ENCODE assay signal across 8 mouse cellular contexts in the genomic region with DNA sequence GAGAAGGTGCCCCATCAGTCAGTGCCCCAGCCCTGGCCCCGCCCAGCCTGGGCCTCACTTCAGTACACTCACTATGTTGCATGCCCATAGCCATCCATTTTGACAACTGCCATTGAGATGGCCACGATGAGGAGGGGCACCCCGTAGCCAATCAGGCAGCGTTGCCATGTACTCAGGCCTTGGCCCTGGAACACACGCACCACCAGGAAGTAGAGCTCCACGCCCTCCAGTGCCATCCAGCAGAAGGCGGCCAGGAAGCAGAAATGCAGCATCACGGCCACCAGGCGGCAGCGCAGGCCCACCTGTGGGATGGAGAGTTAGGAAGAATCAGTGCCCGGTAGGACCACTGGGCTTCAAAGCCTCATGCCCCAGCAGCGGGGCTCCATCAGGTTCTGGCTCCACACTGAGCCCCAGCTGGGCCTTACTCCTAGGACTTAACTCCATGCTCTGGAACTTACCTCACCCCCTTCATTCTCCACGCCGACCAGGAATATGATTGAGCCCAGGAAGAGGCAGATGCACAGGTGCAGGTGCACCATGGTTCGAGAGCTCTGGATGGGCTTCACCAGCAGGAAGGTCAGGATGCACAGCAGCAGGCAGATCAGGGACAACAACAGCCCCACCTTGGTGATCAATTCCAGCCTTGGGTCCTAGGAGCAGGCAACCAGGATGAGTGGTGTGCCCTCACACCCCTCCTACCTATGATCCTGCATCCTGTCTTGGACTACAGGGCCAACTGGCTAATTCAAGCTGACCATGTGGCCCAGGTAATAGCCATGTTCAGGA. TPM values are rescaled to one million over a fixed set of nuclear protein-coding genes. Genes with fewer than 3 reads are reported as not detected.
DNase-seq lines count a peak whose midpoint lies in the region; ATAC-seq and TF ChIP-seq lines count a peak whose summit lies in the region.

No protein-coding gene starts in this region.

- peaks cover 84% of the 10 kb centered on the region for H3K36me3 ChIP-seq in embryonic facial prominence, embryonic 15.5 days
- peaks cover 90% of the 10 kb centered on the region for H3K36me3 ChIP-seq in heart, embryonic 12.5 days
- peaks cover 74% of the 10 kb centered on the region for H3K36me3 ChIP-seq in kidney, postnatal 0 days (ENCODE audit: insufficient read depth, low read length)
- peaks cover 27% of the 10 kb centered on the region for H3K36me3 ChIP-seq in liver, adult 2 months (ENCODE audit: control insufficient read depth, insufficient read depth, low read length)
- peaks cover 44% of the 10 kb centered on the region for H3K36me3 ChIP-seq in myocyte (ENCODE audit: control insufficient read depth, insufficient read depth)
- H3K36me3 ChIP-seq in stomach, embryonic 14.5 days (ENCODE audit: control insufficient read depth, insufficient read depth, low read length), result peaks cover 65% of the 10 kb centered on the region

- no peak overlapping the region for H3ac ChIP-seq in myocyte (ENCODE audit: control insufficient read depth, insufficient read length)

- no peak overlapping the region for H3K4me3 ChIP-seq in embryonic facial prominence, embryonic 15.5 days (replicated peaks)
- H3K4me3 ChIP-seq in heart, embryonic 12.5 days, result no peak overlapping the region
- H3K4me3 ChIP-seq in kidney, postnatal 0 days (replicated peaks; ENCODE audit: low read depth, low read length), result no peak overlapping the region
- no peak overlapping the region for H3K4me3 ChIP-seq in liver, adult 2 months (ENCODE audit: insufficient read depth, low read depth, low read length)
- no peak overlapping the region for H3K4me3 ChIP-seq in myocyte
- H3K4me3 ChIP-seq in stomach, embryonic 14.5 days (ENCODE audit: low read depth, low read length), result no peak overlapping the region

- no peak overlapping the region for H3K9ac ChIP-seq in embryonic facial prominence, embryonic 15.5 days
- H3K9ac ChIP-seq in heart, embryonic 12.5 days, result no peak overlapping the region
- no peak overlapping the region for H3K9ac ChIP-seq in kidney, postnatal 0 days (ENCODE audit: low read depth, low read length)
- H3K9ac ChIP-seq in liver, adult 2 months (ENCODE audit: low read depth, low read length), result no peak overlapping the region
- H3K9ac ChIP-seq in stomach, embryonic 14.5 days (replicated peaks; ENCODE audit: low read depth, low read length), result no peak overlapping the region

- peak; percentile 97 for TF ChIP-seq CTCF in kidney, postnatal 0 days (IDR thresholded peaks at IDR 0.05; ENCODE audit: low read depth)
- peak; percentile 83 for TF ChIP-seq CTCF in liver, adult 2 months (IDR thresholded peaks at IDR 0.05; ENCODE audit: low read depth, low read length)

- H3K9me3 ChIP-seq in embryonic facial prominence, embryonic 15.5 days (replicated peaks), result no peaks in the 10 kb centered on the region
- no peaks in the 10 kb centered on the region for H3K9me3 ChIP-seq in heart, embryonic 12.5 days (replicated peaks)
- no peaks in the 10 kb centered on the region for H3K9me3 ChIP-seq in kidney, postnatal 0 days (replicated peaks; ENCODE audit: low read length)
- no peaks in the 10 kb centered on the region for H3K9me3 ChIP-seq in stomach, embryonic 14.5 days (ENCODE audit: control insufficient read depth, low read depth, low read length)

- H3K4me2 ChIP-seq in embryonic facial prominence, embryonic 15.5 days (replicated peaks), result no peak overlapping the region
- no peak overlapping the region for H3K4me2 ChIP-seq in heart, embryonic 12.5 days
- no peak overlapping the region for H3K4me2 ChIP-seq in kidney, postnatal 0 days (ENCODE audit: low read length)
- H3K4me2 ChIP-seq in myocyte (ENCODE audit: low read depth), result no peak overlapping the region
- no peak overlapping the region for H3K4me2 ChIP-seq in stomach, embryonic 14.5 days (replicated peaks; ENCODE audit: low read depth, low read length)

- TF ChIP-seq POLR2A in liver, adult 2 months (IDR thresholded peaks at IDR 0.05; ENCODE audit: extremely low read depth, insufficient read depth, low read length), result no peak
- peak; percentile 36 for TF ChIP-seq POLR2A in myocyte (IDR thresholded peaks at IDR 0.05; ENCODE audit: insufficient read length, low read depth)

- no peaks in the 10 kb centered on the region for H3K79me2 ChIP-seq in liver, adult 2 months (ENCODE audit: control insufficient read depth, insufficient read depth, low read length)
- H3K79me2 ChIP-seq in myocyte (ENCODE audit: control insufficient read depth, insufficient read depth), result peaks cover 3% of the 10 kb centered on the region

- H3K27me3 ChIP-seq in embryonic facial prominence, embryonic 15.5 days, result no peaks in the 10 kb centered on the region
- no peaks in the 10 kb centered on the region for H3K27me3 ChIP-seq in heart, embryonic 12.5 days (replicated peaks)
- no peaks in the 10 kb centered on the region for H3K27me3 ChIP-seq in kidney, postnatal 0 days (ENCODE audit: insufficient read depth, low read length)
- H3K27me3 ChIP-seq in liver, adult 2 months (ENCODE audit: control insufficient read depth, insufficient read depth, low read length), result no peaks in the 10 kb centered on the region
- no peaks in the 10 kb centered on the region for H3K27me3 ChIP-seq in myocyte (ENCODE audit: control insufficient read depth, insufficient read depth, insufficient read length)
- no peaks in the 10 kb centered on the region for H3K27me3 ChIP-seq in stomach, embryonic 14.5 days (ENCODE audit: control insufficient read depth, insufficient read depth, low read length)

- peaks cover 6% of the 10 kb centered on the region; the same call in 1 of the 2 replicates for H3K4me1 ChIP-seq in embryonic facial prominence, embryonic 15.5 days
- H3K4me1 ChIP-seq in heart, embryonic 12.5 days (replicated peaks), result peaks cover 9% of the 10 kb centered on the region
- no peaks in the 10 kb centered on the region for H3K4me1 ChIP-seq in kidney, postnatal 0 days (replicated peaks; ENCODE audit: insufficient read depth, low read length)
- no peaks in the 10 kb centered on the region for H3K4me1 ChIP-seq in liver, adult 2 months (ENCODE audit: control insufficient read depth, insufficient read depth, low read length)
- no peaks in the 10 kb centered on the region for H3K4me1 ChIP-seq in stomach, embryonic 14.5 days (ENCODE audit: control insufficient read depth, insufficient read depth, low read length)

- peak; percentile 87 for DNase-seq in 416B (ENCODE audit: low read depth)
- DNase-seq in adrenal gland, postnatal 36 days, result peak; percentile 93 to 94
- DNase-seq in kidney, postnatal 0 days (ENCODE audit: low spot score), result peak; percentile 89
- no peak for DNase-seq in liver, adult 2 months (ENCODE audit: extremely low read depth, low read depth, low spot score)

- 43% methylated on average over 15 of the region's 15 CpGs for WGBS in embryonic facial prominence, embryonic 15.5 days
- WGBS in heart, embryonic 12.5 days, result 56% methylated on average over 15 of the region's 15 CpGs
- 39% methylated on average over 15 of the region's 15 CpGs for WGBS in kidney, postnatal 0 days
- 60% methylated on average over 15 of the region's 15 CpGs for WGBS in liver, adult 2 months
- WGBS in stomach, embryonic 14.5 days, result 40% methylated on average over 15 of the region's 15 CpGs

- H3K27ac ChIP-seq in embryonic facial prominence, embryonic 15.5 days (replicated peaks), result no peak overlapping the region
- no peak overlapping the region for H3K27ac ChIP-seq in heart, embryonic 12.5 days (ENCODE audit: poor library complexity, severe bottlenecking)
- no peak overlapping the region for H3K27ac ChIP-seq in kidney, postnatal 0 days
- no peak overlapping the region for H3K27ac ChIP-seq in liver, adult 2 months (replicated peaks; ENCODE audit: insufficient read depth, low read depth, low read length)
- H3K27ac ChIP-seq in stomach, embryonic 14.5 days (ENCODE audit: low read length), result no peak overlapping the region

- peak; percentile 52; the same call in 1 of the 2 replicates for ATAC-seq in embryonic facial prominence, embryonic 15.5 days (ENCODE audit: insufficient number of reproducible peaks, low FRiP score, low TSS enrichment, low read depth)
- ATAC-seq in heart, embryonic 12.5 days (ENCODE audit: insufficient number of reproducible peaks, low FRiP score), result peak; percentile 30; the same call in 1 of the 2 replicates
- peak; percentile 75 for ATAC-seq in kidney, postnatal 0 days (replicated peaks; ENCODE audit: low FRiP score, low read depth)
- ATAC-seq in stomach, embryonic 14.5 days (ENCODE audit: insufficient number of reproducible peaks, insufficient read depth, low FRiP score, low read depth), result peak; percentile 64; the same call in 1 of the 2 replicates

RNA-seq across cellular contexts. Expression of gene Ddx39, which starts 9.9 kb away (rescaled TPM):
- total RNA-seq in adrenal gland, postnatal 36 days (2021), result 10 to 100 TPM; 21.6 to 24.8 TPM
- polyA plus RNA-seq in embryonic facial prominence, embryonic 15.5 days (2015; fragmentation: Nextera tagmentation; extraction: Ambion mirVana), result 132 and 134 TPM in 2 replicates
- 117 and 128 TPM in 2 replicates for polyA plus RNA-seq in heart, embryonic 12.5 days (2016; fragmentation: Nextera tagmentation; extraction: Ambion mirVana)
- 110 and 128 TPM in 2 replicates for polyA plus RNA-seq in kidney, postnatal 0 days (2015; fragmentation: Nextera tagmentation; extraction: Ambion mirVana)
- total RNA-seq in liver, adult 2 months (2014; rRNA removed), result 13.5 and 19.2 TPM in 2 replicates
- polyA plus RNA-seq in liver, adult 2 months (2012; rRNA removed), result 14.3 and 17.2 TPM in 2 replicates
- polyA plus RNA-seq in myocyte (2012; fragmentation: generic; extraction: Trizol), result 113 TPM
- 141 and 147 TPM in 2 replicates for polyA plus RNA-seq in stomach, embryonic 14.5 days (2014; fragmentation: Nextera tagmentation; extraction: Ambion mirVana)

RNA-seq across cellular contexts. Expression of gene Adgre5, which starts 16.2 kb away (rescaled TPM):
- total RNA-seq in adrenal gland, postnatal 36 days (2021), result 10 to 100 TPM; 33.8 to 34.6 TPM
- polyA plus RNA-seq in embryonic facial prominence, embryonic 15.5 days (2015; fragmentation: Nextera tagmentation; extraction: Ambion mirVana), result 44.3 and 50.1 TPM in 2 replicates
- polyA plus RNA-seq in heart, embryonic 12.5 days (2016; fragmentation: Nextera tagmentation; extraction: Ambion mirVana), result 26.2 and 29.2 TPM in 2 replicates
- 37.8 and 40.8 TPM in 2 replicates for polyA plus RNA-seq in kidney, postnatal 0 days (2015; fragmentation: Nextera tagmentation; extraction: Ambion mirVana)
- total RNA-seq in liver, adult 2 months (2014; rRNA removed), result 20.8 and 21.2 TPM in 2 replicates
- 9.7 and 17.9 TPM in 2 replicates for polyA plus RNA-seq in liver, adult 2 months (2012; rRNA removed)
- polyA plus RNA-seq in myocyte (2012; fragmentation: generic; extraction: Trizol), result 137 TPM
- 39.2 and 40.7 TPM in 2 replicates for polyA plus RNA-seq in stomach, embryonic 14.5 days (2014; fragmentation: Nextera tagmentation; extraction: Ambion mirVana)

RNA-seq across cellular contexts. Expression of gene Pkn1, which starts 25.9 kb away (rescaled TPM):
- 100 to 1,000 TPM in 1 of 2 experiments, 10 to 100 TPM in 1; 98.0 to 123 TPM for total RNA-seq in adrenal gland, postnatal 36 days (2021)
- polyA plus RNA-seq in embryonic facial prominence, embryonic 15.5 days (2015; fragmentation: Nextera tagmentation; extraction: Ambion mirVana), result 23.7 and 25.8 TPM in 2 replicates
- 24.4 and 28.7 TPM in 2 replicates for polyA plus RNA-seq in heart, embryonic 12.5 days (2016; fragmentation: Nextera tagmentation; extraction: Ambion mirVana)
- 31.0 and 33.2 TPM in 2 replicates for polyA plus RNA-seq in kidney, postnatal 0 days (2015; fragmentation: Nextera tagmentation; extraction: Ambion mirVana)
- total RNA-seq in liver, adult 2 months (2014; rRNA removed), result 17.3 and 20.1 TPM in 2 replicates
- 18.0 and 28.8 TPM in 2 replicates for polyA plus RNA-seq in liver, adult 2 months (2012; rRNA removed)
- polyA plus RNA-seq in myocyte (2012; fragmentation: generic; extraction: Trizol), result 34.1 TPM
- 30.1 and 30.7 TPM in 2 replicates for polyA plus RNA-seq in stomach, embryonic 14.5 days (2014; fragmentation: Nextera tagmentation; extraction: Ambion mirVana)

RNA-seq across cellular contexts. Expression of gene Ptger1, which starts 58.4 kb away (rescaled TPM):
- total RNA-seq in adrenal gland, postnatal 36 days (2021), result 1 to 10 TPM in 1 of 2 experiments, under 1 TPM in 1; 0.63 to 2.2 TPM
- 1.2 and 1.4 TPM in 2 replicates for polyA plus RNA-seq in embryonic facial prominence, embryonic 15.5 days (2015; fragmentation: Nextera tagmentation; extraction: Ambion mirVana)
- 0.32 and 0.60 TPM in 2 replicates for polyA plus RNA-seq in heart, embryonic 12.5 days (2016; fragmentation: Nextera tagmentation; extraction: Ambion mirVana)
- polyA plus RNA-seq in kidney, postnatal 0 days (2015; fragmentation: Nextera tagmentation; extraction: Ambion mirVana), result 9.4 and 9.8 TPM in 2 replicates
- under 0.01 and 0.20 TPM in 2 replicates for total RNA-seq in liver, adult 2 months (2014; rRNA removed)
- polyA plus RNA-seq in liver, adult 2 months (2012; rRNA removed), result 0.11 and 0.20 TPM in 2 replicates
- 0.78 TPM for polyA plus RNA-seq in myocyte (2012; fragmentation: generic; extraction: Trizol)
- polyA plus RNA-seq in stomach, embryonic 14.5 days (2014; fragmentation: Nextera tagmentation; extraction: Ambion mirVana), result 3.1 and 5.4 TPM in 2 replicates
